ENCODE assay signal across 8 mouse cellular contexts in genomic region chr11:120631726-120632448, GRCm38 (mm10). TPM values are rescaled to one million over a fixed set of nuclear protein-coding genes. Genes with fewer than 3 reads are reported as not detected.
DNase-seq lines count a peak whose midpoint lies in the region; ATAC-seq lines count a peak whose summit lies in the region.

No protein-coding gene starts in this region.

- peak overlapping the region; percentile 98 for H3K4me3 ChIP-seq in kidney, embryonic 14.5 days (ENCODE audit: low read length)
- peak overlapping the region; percentile 89 for H3K4me3 ChIP-seq in hindbrain, embryonic 14.5 days (replicated peaks; ENCODE audit: low read length)
- H3K4me3 ChIP-seq in midbrain, embryonic 12.5 days = peak overlapping the region; percentile 97

- H3K27me3 ChIP-seq in kidney, embryonic 14.5 days (ENCODE audit: control insufficient read depth, insufficient read depth, low read length) = no peaks in the 10 kb centered on the region
- no peaks in the 10 kb centered on the region for H3K27me3 ChIP-seq in hindbrain, embryonic 14.5 days (ENCODE audit: control insufficient read depth, insufficient read depth, low read length)
- H3K27me3 ChIP-seq in midbrain, embryonic 12.5 days = no peaks in the 10 kb centered on the region

- H3K36me3 ChIP-seq in kidney, embryonic 14.5 days (ENCODE audit: control insufficient read depth, insufficient read depth, low read length) = peaks cover 22% of the 10 kb centered on the region
- H3K36me3 ChIP-seq in hindbrain, embryonic 14.5 days (replicated peaks; ENCODE audit: control insufficient read depth, insufficient read depth) = peaks cover 21% of the 10 kb centered on the region
- peaks cover 20% of the 10 kb centered on the region for H3K36me3 ChIP-seq in midbrain, embryonic 12.5 days

- ATAC-seq in kidney, embryonic 14.5 days (ENCODE audit: low FRiP score, low TSS enrichment) = no peak
- no peak for ATAC-seq in hindbrain, embryonic 14.5 days (ENCODE audit: low FRiP score)
- ATAC-seq in midbrain, embryonic 12.5 days (ENCODE audit: low FRiP score, low read depth) = no peak

- 45% methylated on average over 4 of the region's 4 CpGs for WGBS in kidney, embryonic 14.5 days
- WGBS in hindbrain, embryonic 14.5 days = 74% methylated on average over 4 of the region's 4 CpGs
- WGBS in midbrain, embryonic 12.5 days = 66% methylated on average over 4 of the region's 4 CpGs

- H3K9ac ChIP-seq in kidney, embryonic 14.5 days (ENCODE audit: low read depth, low read length) = peak overlapping the region; percentile 95
- peak overlapping the region; percentile 90 for H3K9ac ChIP-seq in hindbrain, embryonic 14.5 days
- peak overlapping the region; percentile 93 for H3K9ac ChIP-seq in midbrain, embryonic 12.5 days (replicated peaks)

- peak overlapping the region; percentile 61 for H3K4me2 ChIP-seq in kidney, embryonic 14.5 days (replicated peaks; ENCODE audit: low read depth, low read length)
- H3K4me2 ChIP-seq in hindbrain, embryonic 14.5 days (replicated peaks) = peak overlapping the region; percentile 94
- peak overlapping the region; percentile 96 for H3K4me2 ChIP-seq in midbrain, embryonic 12.5 days (replicated peaks)

- no peak for DNase-seq in kidney, postnatal 4 days
- peak; percentile 66 for DNase-seq in c-Kit-positive CD71-positive TER-119-negative erythroid progenitor cells, embryonic 14.5 days (ENCODE audit: low read depth)
- no peak for DNase-seq in hindbrain, embryonic 14.5 days (ENCODE audit: low spot score)
- no peak for DNase-seq in left cerebral cortex, postnatal 10 days (ENCODE audit: extremely low spot score in 1 of 2, low spot score in 2 of 2)
- no peak for DNase-seq in right cerebral cortex, postnatal 25 days
- no peak for DNase-seq in cerebellum, postnatal 25 days

- peak overlapping the region; percentile 88; the same call in 1 of the 2 replicates for H3K27ac ChIP-seq in kidney, embryonic 14.5 days (ENCODE audit: low read depth, low read length)
- H3K27ac ChIP-seq in hindbrain, embryonic 14.5 days = peak overlapping the region; percentile 89; the same call in 1 of the 2 replicates
- peak overlapping the region; percentile 85 for H3K27ac ChIP-seq in midbrain, embryonic 12.5 days (replicated peaks)

- H3K9me3 ChIP-seq in kidney, embryonic 14.5 days (ENCODE audit: control insufficient read depth, low read length) = no peaks in the 10 kb centered on the region
- H3K9me3 ChIP-seq in hindbrain, embryonic 14.5 days (ENCODE audit: control insufficient read depth, low read length) = no peaks in the 10 kb centered on the region
- no peaks in the 10 kb centered on the region for H3K9me3 ChIP-seq in midbrain, embryonic 12.5 days

- peaks cover 33% of the 10 kb centered on the region for H3K4me1 ChIP-seq in kidney, embryonic 14.5 days (ENCODE audit: control insufficient read depth, insufficient read depth, low read length)
- H3K4me1 ChIP-seq in hindbrain, embryonic 14.5 days (replicated peaks; ENCODE audit: control insufficient read depth, insufficient read depth, low read length) = peaks cover 33% of the 10 kb centered on the region
- peaks cover 35% of the 10 kb centered on the region for H3K4me1 ChIP-seq in midbrain, embryonic 12.5 days

- intact Hi-C loops in left cerebral cortex, postnatal 10 days (cut with DNase I) = no loop called here

RNA-seq across cellular contexts. Expression of gene Mafg, which starts 1.5 kb away (rescaled TPM):
- polyA plus RNA-seq in kidney, embryonic 14.5 days (2014; fragmentation: Nextera tagmentation; extraction: Ambion mirVana) = 26.9 and 27.9 TPM in 2 replicates
- polyA plus RNA-seq in hindbrain, embryonic 14.5 days (2014; fragmentation: Nextera tagmentation; extraction: Ambion mirVana) = 35.4 and 37.8 TPM in 2 replicates
- polyA plus RNA-seq in midbrain, embryonic 12.5 days (2016; fragmentation: Nextera tagmentation; extraction: Ambion mirVana) = 33.3 and 36.8 TPM in 2 replicates
- 10 to 100 TPM; 84.4 to 84.7 TPM for total RNA-seq in left cerebral cortex, postnatal 10 days (2021)

RNA-seq across cellular contexts. Expression of gene Sirt7, which starts 6.8 kb away (rescaled TPM):
- polyA plus RNA-seq in kidney, embryonic 14.5 days (2014; fragmentation: Nextera tagmentation; extraction: Ambion mirVana) = 23.8 and 28.6 TPM in 2 replicates
- polyA plus RNA-seq in hindbrain, embryonic 14.5 days (2014; fragmentation: Nextera tagmentation; extraction: Ambion mirVana) = 35.5 and 37.0 TPM in 2 replicates
- 40.4 and 48.2 TPM in 2 replicates for polyA plus RNA-seq in midbrain, embryonic 12.5 days (2016; fragmentation: Nextera tagmentation; extraction: Ambion mirVana)
- 10 to 100 TPM; 37.5 to 40.6 TPM for total RNA-seq in left cerebral cortex, postnatal 10 days (2021)

RNA-seq across cellular contexts. Expression of gene Pycr1, which starts 11.7 kb away (rescaled TPM):
- polyA plus RNA-seq in kidney, embryonic 14.5 days (2014; fragmentation: Nextera tagmentation; extraction: Ambion mirVana) = 19.9 and 21.8 TPM in 2 replicates
- polyA plus RNA-seq in hindbrain, embryonic 14.5 days (2014; fragmentation: Nextera tagmentation; extraction: Ambion mirVana) = 16.8 and 17.9 TPM in 2 replicates
- 31.6 and 34.1 TPM in 2 replicates for polyA plus RNA-seq in midbrain, embryonic 12.5 days (2016; fragmentation: Nextera tagmentation; extraction: Ambion mirVana)
- 1 to 10 TPM; 3.0 to 3.8 TPM for total RNA-seq in left cerebral cortex, postnatal 10 days (2021)

RNA-seq across cellular contexts. Expression of gene Pcyt2, which starts 14.2 kb away (rescaled TPM):
- 82.7 and 83.5 TPM in 2 replicates for polyA plus RNA-seq in kidney, embryonic 14.5 days (2014; fragmentation: Nextera tagmentation; extraction: Ambion mirVana)
- 173 and 181 TPM in 2 replicates for polyA plus RNA-seq in hindbrain, embryonic 14.5 days (2014; fragmentation: Nextera tagmentation; extraction: Ambion mirVana)
- polyA plus RNA-seq in midbrain, embryonic 12.5 days (2016; fragmentation: Nextera tagmentation; extraction: Ambion mirVana) = 148 and 157 TPM in 2 replicates
- total RNA-seq in left cerebral cortex, postnatal 10 days (2021) = 100 to 1,000 TPM; 130 TPM

RNA-seq across cellular contexts. Expression of gene Myadml2, which starts 16.1 kb away (rescaled TPM):
- polyA plus RNA-seq in kidney, embryonic 14.5 days (2014; fragmentation: Nextera tagmentation; extraction: Ambion mirVana) = not detected in 2 replicates
- 1.1 and 1.4 TPM in 2 replicates for polyA plus RNA-seq in hindbrain, embryonic 14.5 days (2014; fragmentation: Nextera tagmentation; extraction: Ambion mirVana)
- polyA plus RNA-seq in midbrain, embryonic 12.5 days (2016; fragmentation: Nextera tagmentation; extraction: Ambion mirVana) = 0.99 TPM in 1 of 2 replicates, not detected in the other
- total RNA-seq in left cerebral cortex, postnatal 10 days (2021) = 1 to 10 TPM; 3.1 to 3.5 TPM
